Mouse (Mus musculus) thymus, adult 2 months (tissue): Measurements from ENCODE around the gene Tnn.

Source experiments
- CTCF ChIP-seq: fragments of 200-500 bp; IDR thresholded peaks from 2 replicates; pipeline ENCODE4 v1.5.1; 2012; ENCODE audit warnings: mild to moderate bottlenecking, control low read depth, low read length, moderate library complexity, borderline replicate concordance; ENCODE audit not compliant: control insufficient read depth, poor library complexity, insufficient read depth; ENCODE audit errors: extremely low read depth
- POLR2A ChIP-seq: fragments of 200-500 bp; IDR thresholded peaks from 2 replicates; pipeline ENCODE4 v1.6.1; 2012; ENCODE audit warnings: mild to moderate bottlenecking, low read length, control low read depth, moderate library complexity; ENCODE audit not compliant: control insufficient read depth, poor library complexity, insufficient read depth; ENCODE audit errors: extremely low read depth

- no peak for TF ChIP-seq CTCF
- TF ChIP-seq POLR2A = no peak
These were observed 102.5 kb downstream of the Tnn start for GRCm38 (mm10) chr1:160050898-160051297.
